Comparison of ENCODE assay signal across 9 mouse cellular contexts in genomic region chr10:106633898-106634297, GRCm38 (mm10).
DNase-seq lines count a peak whose midpoint lies in the region; ATAC-seq and TF ChIP-seq lines count a peak whose summit lies in the region.
"Had no signal": no experiment of that assay in that cellular context is flagged by ENCODE, and none has a peak within 500 bp of the region (broad histone marks: within the 10 kb centered on the region; RNA-seq: fewer than 3 reads in every experiment).

No protein-coding gene starts in this region.

- H3K9me3 ChIP-seq in hindbrain, embryonic 16.5 days (ENCODE audit: control insufficient read depth, low read length) = no peaks in the 10 kb centered on the region
- no peaks in the 10 kb centered on the region for H3K9me3 ChIP-seq in heart, embryonic 10.5 days
- H3K9me3 ChIP-seq: limb, embryonic 10.5 days had no signal

- intact Hi-C loops in left cerebral cortex, adult 2 months (cut with DNase I) = loop anchor here (2.0 to 5.0 kb wide), 2 partner anchors 127 to 183 kb away; no protein-coding TSS in a partner anchor

- H3K4me3 ChIP-seq in left cerebral cortex, adult 2 months = peak overlapping the region; percentile 68
- H3K4me3 ChIP-seq in cerebellum, adult 2 months (replicated peaks; ENCODE audit: insufficient read depth, low read depth, low read length) = peak overlapping the region; percentile 95
- no peak overlapping the region for H3K4me3 ChIP-seq in hindbrain, embryonic 16.5 days (ENCODE audit: low read length)
- H3K4me3 ChIP-seq in heart, embryonic 10.5 days = no peak overlapping the region
- H3K4me3 ChIP-seq: limb, embryonic 10.5 days had no signal

- DNase-seq in left cerebral cortex, adult 2 months (ENCODE audit: extremely low spot score in 1 of 2, low spot score in 2 of 2) = no peak
- DNase-seq in left cerebral cortex, adult 18-20 months (ENCODE audit: low spot score in 2 of 2) = no peak
- peak; percentile 25 for DNase-seq in cerebellum, adult 11 months
- DNase-seq in cerebellum, adult 2 months = peak; percentile 61 to 80
- DNase-seq in MN1 (ENCODE audit: low spot score) = no peak
- DNase-seq in heart, embryonic 10.5 days (ENCODE audit: low spot score) = no peak

- 11% methylated on average over 7 of the region's 7 CpGs for WGBS in cerebellum, adult 2 months
- WGBS in hindbrain, embryonic 16.5 days = 64% methylated on average over 7 of the region's 7 CpGs
- WGBS in heart, embryonic 10.5 days = 74% methylated on average over 7 of the region's 7 CpGs

- H3K36me3 ChIP-seq in hindbrain, embryonic 16.5 days (ENCODE audit: control insufficient read depth, insufficient read depth, low read length) = no peaks in the 10 kb centered on the region
- no peaks in the 10 kb centered on the region for H3K36me3 ChIP-seq in heart, embryonic 10.5 days
- H3K36me3 ChIP-seq: limb, embryonic 10.5 days had no signal

- no peaks in the 10 kb centered on the region for H3K27me3 ChIP-seq in cerebellum, adult 2 months (ENCODE audit: control insufficient read depth, insufficient read depth, low read length)
- H3K27me3 ChIP-seq in hindbrain, embryonic 16.5 days (replicated peaks; ENCODE audit: control insufficient read depth, insufficient read depth, low read length) = no peaks in the 10 kb centered on the region
- no peaks in the 10 kb centered on the region for H3K27me3 ChIP-seq in heart, embryonic 10.5 days (ENCODE audit: insufficient read depth, poor library complexity, severe bottlenecking)

- TF ChIP-seq POLR2A in cerebellum, adult 2 months (IDR thresholded peaks at IDR 0.05; ENCODE audit: borderline replicate concordance, insufficient read depth, low read length) = peak; percentile 40; the same call in 1 of the 2 replicates

- ATAC-seq in hindbrain, embryonic 16.5 days = no peak

- peak overlapping the region; percentile 80 for H3K27ac ChIP-seq in left cerebral cortex, adult 2 months
- H3K27ac ChIP-seq in cerebellum, adult 2 months (ENCODE audit: insufficient read depth, low read length) = no peak overlapping the region; the same call in 1 of the 2 replicates
- H3K27ac ChIP-seq in hindbrain, embryonic 16.5 days (ENCODE audit: low read depth, low read length) = no peak overlapping the region
- H3K27ac ChIP-seq in heart, embryonic 10.5 days = no peak overlapping the region
- H3K27ac ChIP-seq: limb, embryonic 10.5 days had no signal

- TF ChIP-seq CTCF in left cerebral cortex, adult 2 months (IDR thresholded peaks at IDR 0.05) = no peak
- TF ChIP-seq CTCF in cerebellum, adult 2 months (IDR thresholded peaks at IDR 0.05; ENCODE audit: borderline replicate concordance, insufficient read depth, low read depth, low read length) = no peak

- H3K9ac ChIP-seq in hindbrain, embryonic 16.5 days (ENCODE audit: low read depth, low read length) = no peak overlapping the region

- peak overlapping the region; percentile 6 for H3K4me2 ChIP-seq in hindbrain, embryonic 16.5 days (ENCODE audit: low read length)
- H3K4me2 ChIP-seq: heart, embryonic 11.5 days had no signal

- H3K4me1 ChIP-seq in cerebellum, adult 2 months (ENCODE audit: control insufficient read depth, insufficient read depth, low read length) = peaks cover 2% of the 10 kb centered on the region; the same call in 1 of the 2 replicates
- peaks cover 3% of the 10 kb centered on the region for H3K4me1 ChIP-seq in hindbrain, embryonic 16.5 days (ENCODE audit: control insufficient read depth, insufficient read depth, low read depth, low read length)
- no peaks in the 10 kb centered on the region for H3K4me1 ChIP-seq in heart, embryonic 10.5 days

Comparison
In these comparisons a context has a peak if more than half of its experiments do, and no peak if none do; other contexts are left out.
1. DNase-seq: peak in cerebellum, adult 11 months (single experiment) and cerebellum, adult 2 months (2 of 2); none in left cerebral cortex, adult 2 months (0 of 2), left cerebral cortex, adult 18-20 months (0 of 2), MN1 (single experiment) and heart, embryonic 10.5 days (single experiment).
2. H3K4me3 ChIP-seq: peak in left cerebral cortex, adult 2 months (single experiment) and cerebellum, adult 2 months (single experiment); none in hindbrain, embryonic 16.5 days (single experiment) and heart, embryonic 10.5 days (single experiment).